ENCODE assay signal across 11 mouse cellular contexts in genomic region chr2:58052821-58053581, GRCm38 (mm10). TPM values are rescaled to one million over a fixed set of nuclear protein-coding genes. Genes with fewer than 3 reads are reported as not detected.
DNase-seq lines count a peak whose midpoint lies in the region; ATAC-seq lines count a peak whose summit lies in the region.
"Had no signal": no experiment of that assay in that cellular context is flagged by ENCODE, and none has a peak within 500 bp of the region (broad histone marks: within the 10 kb centered on the region; RNA-seq: fewer than 3 reads in every experiment).

Gene Ermn (minus strand): TSS chr2:58052864.

- H3K4me2 ChIP-seq in heart, embryonic 12.5 days: no peak within 1 kb of the TSS

- ATAC-seq in activated CD4-positive, CD25-positive, alpha-beta regulatory T cell, adult 4 months: no peak
- ATAC-seq in heart, embryonic 12.5 days (ENCODE audit: insufficient number of reproducible peaks, low FRiP score): no peak
- ATAC-seq: liver, postnatal 0 days had no signal

- no peak within 1 kb of the TSS for H3K27ac ChIP-seq in hindbrain, embryonic 10.5 days
- H3K27ac ChIP-seq in heart, embryonic 12.5 days (ENCODE audit: poor library complexity, severe bottlenecking): no peak within 1 kb of the TSS
- H3K27ac ChIP-seq: heart, embryonic 10.5 days had no signal

- H3K36me3 ChIP-seq in hindbrain, embryonic 10.5 days: no peaks in the 10 kb centered on the region
- H3K36me3 ChIP-seq in heart, embryonic 12.5 days: no peaks in the 10 kb centered on the region
- H3K36me3 ChIP-seq: heart, embryonic 10.5 days had no signal

- WGBS in hindbrain, embryonic 10.5 days: 23% methylated on average over 7 of the region's 7 CpGs
- 52% methylated on average over 7 of the region's 7 CpGs for WGBS in heart, embryonic 12.5 days

- peaks cover 19% of the 10 kb centered on the region for H3K27me3 ChIP-seq in hindbrain, embryonic 10.5 days (ENCODE audit: insufficient read depth, poor library complexity, severe bottlenecking)
- no peaks in the 10 kb centered on the region for H3K27me3 ChIP-seq in heart, embryonic 12.5 days (replicated peaks)

- DNase-seq in CD4-positive helper T cell, adult 2 months (ENCODE audit: low read depth, low spot score): peak; percentile 30
- DNase-seq in brain, adult 2 months (ENCODE audit: low read depth, low spot score): peak; percentile 92
- peak; percentile 4 for DNase-seq in hindbrain, embryonic 10.5 days (ENCODE audit: low spot score)
- peak; percentile 20 for DNase-seq in mesoderm, embryonic 11.5 days (ENCODE audit: low read depth, low spot score)
- DNase-seq in urinary bladder, adult 18-20 months (ENCODE audit: low spot score in 2 of 2): no peak
- no peak for DNase-seq in testis, postnatal 14 days (ENCODE audit: low spot score)
- DNase-seq: liver, postnatal 0 days had no signal

- no peak within 1 kb of the TSS for H3K9ac ChIP-seq in heart, embryonic 12.5 days
- H3K9ac ChIP-seq: liver, postnatal 0 days had no signal

- no peak within 1 kb of the TSS for H3K4me3 ChIP-seq in hindbrain, embryonic 10.5 days
- no peak within 1 kb of the TSS for H3K4me3 ChIP-seq in heart, embryonic 12.5 days
- H3K4me3 ChIP-seq: heart, embryonic 10.5 days had no signal

- peaks cover 9% of the 10 kb centered on the region; the same call in 1 of the 2 replicates for H3K4me1 ChIP-seq in hindbrain, embryonic 10.5 days (replicated peaks)
- H3K4me1 ChIP-seq in heart, embryonic 12.5 days (replicated peaks): no peaks in the 10 kb centered on the region
- H3K4me1 ChIP-seq: heart, embryonic 10.5 days had no signal

- H3K9me3 ChIP-seq in hindbrain, embryonic 10.5 days: no peaks in the 10 kb centered on the region
- no peaks in the 10 kb centered on the region for H3K9me3 ChIP-seq in heart, embryonic 12.5 days (replicated peaks)
- H3K9me3 ChIP-seq: heart, embryonic 10.5 days had no signal

RNA-seq across cellular contexts. Expression of gene Ermn, which starts in this region (rescaled TPM):
- polyA plus RNA-seq in hindbrain, embryonic 10.5 days (2016; fragmentation: Nextera tagmentation; extraction: Ambion mirVana): 0.04 and 0.18 TPM in 2 replicates
- polyA plus RNA-seq in activated CD4-positive, CD25-positive, alpha-beta regulatory T cell, adult 4 months (2017; shearing (Covaris generic)): under 1 TPM; 0.13 to 0.17 TPM
- not detected in 2 replicates for polyA plus RNA-seq in heart, embryonic 12.5 days (2016; fragmentation: Nextera tagmentation; extraction: Ambion mirVana)
- polyA plus RNA-seq: heart, embryonic 10.5 days; kidney, embryonic 16.5 days; liver, postnatal 0 days had no signal

Comparison
In these comparisons a context has a peak if more than half of its experiments do, and no peak if none do; other contexts are left out.
1. Peak in DNase-seq in hindbrain, embryonic 10.5 days; RNA of the gene not detected or under 1 TPM.
2. DNase-seq: peak in CD4-positive helper T cell, adult 2 months (single experiment), brain, adult 2 months (single experiment) and mesoderm, embryonic 11.5 days (single experiment); none in urinary bladder, adult 18-20 months (0 of 2) and testis, postnatal 14 days (single experiment).